ENCODE assay signal across 26 mouse cellular contexts in the genomic region with DNA sequence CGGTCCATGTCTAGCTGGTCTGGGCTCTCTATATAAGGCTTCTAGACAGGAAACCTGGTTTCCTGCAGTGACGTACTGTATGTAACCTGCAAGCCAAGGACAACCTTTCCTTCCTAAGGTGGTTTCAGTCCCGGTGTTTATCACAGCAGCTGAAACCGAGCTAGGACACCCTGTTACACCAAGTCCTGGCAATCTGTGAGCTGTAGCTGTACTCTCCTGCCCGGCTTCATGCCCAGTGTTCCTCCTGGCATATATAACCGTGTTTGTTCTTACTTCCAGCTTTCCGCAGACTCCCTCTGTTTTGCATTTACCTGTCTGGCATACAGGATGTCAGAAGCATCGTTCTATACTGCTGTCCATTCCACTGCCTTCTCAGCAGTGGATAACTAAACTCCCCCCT. TPM values are rescaled to one million over a fixed set of nuclear protein-coding genes. Genes with fewer than 3 reads are reported as not detected.
DNase-seq lines count a peak whose midpoint lies in the region; TF ChIP-seq lines count a peak whose summit lies in the region.
"Had no signal": no experiment of that assay in that cellular context is flagged by ENCODE, and none has a peak within 500 bp of the region (broad histone marks: within the 10 kb centered on the region; RNA-seq: fewer than 3 reads in every experiment).

No protein-coding gene starts in this region.

- no peaks in the 10 kb centered on the region for H3K27me3 ChIP-seq in cerebellum, adult 2 months (ENCODE audit: control insufficient read depth, insufficient read depth, low read length)
- H3K27me3 ChIP-seq: heart, embryonic 15.5 days; kidney, embryonic 15.5 days; limb, embryonic 15.5 days; liver, embryonic 13.5 days; megakaryocyte, embryonic 14.5 days; midbrain, embryonic 13.5 days; neural tube, embryonic 13.5 days had no signal

- TF ChIP-seq CTCF in cerebellum, adult 2 months (IDR thresholded peaks at IDR 0.05; ENCODE audit: borderline replicate concordance, insufficient read depth, low read depth, low read length): no peak

- DNase-seq in cerebellum, adult 2 months: peak; percentile 35 to 46
- DNase-seq in cerebellum, postnatal 14 days: no peak
- DNase-seq in heart, adult 18-20 months: peak; percentile 46 to 69
- DNase-seq in heart, postnatal 25 days (ENCODE audit: low spot score): no peak
- peak; percentile 14 for DNase-seq in layer of hippocampus, adult 11-12 months (ENCODE audit: low spot score)
- no peak for DNase-seq in layer of hippocampus, postnatal 10 days (ENCODE audit: low spot score in 2 of 2)
- no peak for DNase-seq in ovary, adult 18-20 months (ENCODE audit: low spot score)
- DNase-seq: adrenal gland, postnatal 25 days; gastrocnemius, postnatal 10 days; kidney, adult 18-20 months; kidney, postnatal 36 days; layer of hippocampus, postnatal 36 days; liver, embryonic 13.5 days; lung, adult 18-20 months; lung, postnatal 4 days; thymus, adult 2 months; thymus, postnatal 36 days had no signal

- intact Hi-C loops in heart, postnatal 25 days (cut with DNase I): no loop called here

- no peaks in the 10 kb centered on the region for H3K4me1 ChIP-seq in cerebellum, adult 2 months (ENCODE audit: control insufficient read depth, insufficient read depth, low read length)
- H3K4me1 ChIP-seq: kidney, embryonic 15.5 days; limb, embryonic 10.5 days; limb, embryonic 15.5 days; liver, embryonic 13.5 days; midbrain, embryonic 13.5 days; neural tube, embryonic 13.5 days had no signal

- TF ChIP-seq POLR2A in cerebellum, adult 2 months (IDR thresholded peaks at IDR 0.05; ENCODE audit: borderline replicate concordance, insufficient read depth, low read length): no peak

- WGBS in cerebellum, adult 2 months: 91% methylated on average over 8 of the region's 8 CpGs

- H3K4me3 ChIP-seq in cerebellum, adult 2 months (replicated peaks; ENCODE audit: insufficient read depth, low read depth, low read length): no peak overlapping the region
- H3K4me3 ChIP-seq: erythroblast, embryonic 14.5 days; heart, embryonic 15.5 days; kidney, embryonic 15.5 days; limb, embryonic 10.5 days; limb, embryonic 15.5 days; liver, embryonic 13.5 days; megakaryocyte, embryonic 14.5 days; midbrain, embryonic 13.5 days; neural tube, embryonic 13.5 days had no signal

- no peak overlapping the region for H3K27ac ChIP-seq in cerebellum, adult 2 months (ENCODE audit: insufficient read depth, low read length)
- H3K27ac ChIP-seq: heart, embryonic 15.5 days; kidney, embryonic 15.5 days; limb, embryonic 10.5 days; limb, embryonic 15.5 days; liver, embryonic 13.5 days; midbrain, embryonic 13.5 days; neural tube, embryonic 13.5 days had no signal

RNA-seq across cellular contexts. Expression of a gene that starts 51.4 kb away (rescaled TPM):
- polyA plus RNA-seq in cerebellum, adult 2 months (2012; rRNA removed): 7.8 and 8.7 TPM in 2 replicates
- total RNA-seq in heart, adult 18-20 months (2021): 10 to 100 TPM; 12.3 to 12.5 TPM
- total RNA-seq in heart, postnatal 25 days (2021): 10 to 100 TPM; 15.5 to 16.5 TPM
- 10 to 100 TPM; 16.9 to 19.5 TPM for total RNA-seq in layer of hippocampus, postnatal 10 days (2021)

RNA-seq across cellular contexts. Expression of a gene that starts 59.5 kb away (rescaled TPM):
- polyA plus RNA-seq in cerebellum, adult 2 months (2012; rRNA removed): 1.7 and 2.1 TPM in 2 replicates
- total RNA-seq in heart, adult 18-20 months (2021): 10 to 100 TPM; 32.8 to 35.7 TPM
- 10 to 100 TPM; 25.3 to 26.7 TPM for total RNA-seq in heart, postnatal 25 days (2021)
- total RNA-seq in layer of hippocampus, postnatal 10 days (2021): 1 to 10 TPM; 8.5 to 8.6 TPM
- polyA plus RNA-seq: CD4-positive, CD25-positive, alpha-beta regulatory T cell, adult 4 months; erythroblast, embryonic 14.5 days had no signal

Comparison
In these comparisons a context has a peak if more than half of its experiments do, and no peak if none do; other contexts are left out.
1. DNase-seq: peak in cerebellum, adult 2 months (2 of 2), heart, adult 18-20 months (2 of 2) and layer of hippocampus, adult 11-12 months (single experiment); none in cerebellum, postnatal 14 days (0 of 2), heart, postnatal 25 days (single experiment), layer of hippocampus, postnatal 10 days (0 of 2) and ovary, adult 18-20 months (single experiment).